Mouse (Mus musculus): ENCODE measurements around the gene Ugt1a9.

Ugt1a9 gene

DNA sequence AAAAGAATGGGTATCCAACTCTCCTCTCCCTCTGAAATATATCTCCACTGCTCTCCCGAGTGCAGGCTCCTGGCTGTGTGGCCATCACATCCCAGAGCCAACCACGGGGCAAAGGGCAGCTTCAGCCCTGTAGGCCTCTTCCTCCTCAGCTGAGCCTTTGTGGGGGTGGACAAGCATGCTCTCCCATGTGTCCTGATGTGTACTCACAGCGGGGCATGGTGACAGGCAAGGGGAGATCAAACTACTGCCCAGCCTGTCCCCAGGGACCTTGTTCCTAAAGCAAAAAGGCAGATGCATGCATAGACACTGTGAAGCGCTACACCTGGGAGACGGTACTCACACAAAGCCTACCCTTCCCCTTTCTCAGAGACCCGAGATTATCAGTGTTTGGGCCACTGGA lies 189.5 kb downstream of the Ugt1a9 start:
- DNase-seq (ENCODE audit: low spot score): no peak

DNA sequence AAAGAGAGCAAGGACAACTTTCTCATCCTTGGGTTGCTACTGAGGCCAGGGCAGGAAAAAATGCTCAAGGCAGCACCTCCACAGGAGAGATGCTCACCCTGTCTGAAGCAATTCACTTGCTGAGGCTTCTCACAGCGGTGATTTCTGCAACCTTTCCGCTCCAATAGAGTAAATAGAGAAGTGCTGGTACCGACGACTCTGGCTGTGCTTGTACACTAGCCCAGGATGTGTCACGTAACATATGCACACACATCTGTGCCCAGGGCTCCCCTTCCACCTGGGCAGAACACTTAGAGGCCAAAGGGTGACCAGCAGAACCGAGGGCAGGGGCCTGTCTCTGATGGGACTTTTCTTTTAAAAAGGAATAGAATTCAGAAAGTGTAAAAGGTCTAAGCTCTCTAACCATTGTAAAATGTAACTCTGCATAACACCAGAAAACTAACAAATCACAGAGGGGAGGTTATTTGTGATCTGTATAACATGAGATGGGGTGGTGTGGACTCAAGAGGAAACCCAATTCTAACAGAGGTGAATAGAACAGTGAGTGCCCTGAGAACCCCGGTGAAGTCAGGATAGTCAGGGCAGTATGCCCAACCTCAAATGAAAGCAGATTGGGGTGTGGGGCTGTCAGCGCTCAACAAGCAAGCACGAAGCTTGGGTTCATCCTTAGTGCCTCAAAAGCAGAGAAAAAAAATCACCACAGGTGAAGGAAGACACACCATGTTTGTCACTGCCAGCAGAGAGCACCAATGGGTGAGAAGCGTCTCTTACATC lies 190.2 kb downstream of the Ugt1a9 start:
- no peak for DNase-seq (ENCODE audit: low spot score)

DNA sequence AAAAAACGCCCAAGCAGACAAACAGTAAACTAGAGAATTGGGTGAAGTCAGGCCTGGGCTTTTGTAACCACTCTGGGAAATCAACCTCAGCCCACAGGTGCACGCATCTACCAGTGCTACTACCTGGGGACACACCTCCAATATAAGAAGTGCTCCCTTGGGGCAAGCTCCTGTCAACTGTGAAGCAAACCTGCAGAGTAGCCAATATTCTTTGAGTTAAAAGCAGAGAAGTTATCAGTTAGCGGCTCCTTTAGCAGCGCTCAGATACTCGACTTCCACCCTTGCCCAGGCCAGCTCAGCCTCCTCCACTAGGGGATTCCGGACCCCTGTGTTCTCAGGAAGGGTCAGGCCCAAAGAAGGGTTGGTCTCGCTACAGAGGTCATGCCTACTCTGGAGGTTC lies 191.1 kb downstream of the Ugt1a9 start:
- no peak for DNase-seq (ENCODE audit: low spot score)

DNA sequence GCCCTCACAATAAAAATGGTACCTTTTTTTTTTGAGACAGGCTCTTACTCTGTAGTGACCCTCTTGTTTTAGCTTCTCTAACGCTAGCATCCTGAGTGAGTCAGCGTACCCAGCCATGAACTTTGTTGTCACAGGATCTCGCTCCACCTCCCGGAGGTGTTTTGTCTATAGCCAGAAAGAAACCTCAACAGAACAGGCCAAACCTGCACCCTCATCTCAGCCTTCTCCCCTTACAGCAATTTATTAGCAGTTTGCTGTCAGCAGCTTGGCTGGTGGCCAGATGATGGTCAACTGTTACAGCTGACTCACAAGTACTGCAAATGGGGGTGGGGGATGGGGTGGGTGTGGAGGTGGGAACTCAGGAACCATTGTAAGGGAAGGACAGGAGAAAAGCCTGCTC lies 191.7 kb downstream of the Ugt1a9 start:
- no peak for DNase-seq (ENCODE audit: low spot score)

GRCm38 (mm10) chr1:88262961-88263360 lies 192.4 kb downstream of the Ugt1a9 start:
- no peak for DNase-seq (ENCODE audit: low spot score)

DNA sequence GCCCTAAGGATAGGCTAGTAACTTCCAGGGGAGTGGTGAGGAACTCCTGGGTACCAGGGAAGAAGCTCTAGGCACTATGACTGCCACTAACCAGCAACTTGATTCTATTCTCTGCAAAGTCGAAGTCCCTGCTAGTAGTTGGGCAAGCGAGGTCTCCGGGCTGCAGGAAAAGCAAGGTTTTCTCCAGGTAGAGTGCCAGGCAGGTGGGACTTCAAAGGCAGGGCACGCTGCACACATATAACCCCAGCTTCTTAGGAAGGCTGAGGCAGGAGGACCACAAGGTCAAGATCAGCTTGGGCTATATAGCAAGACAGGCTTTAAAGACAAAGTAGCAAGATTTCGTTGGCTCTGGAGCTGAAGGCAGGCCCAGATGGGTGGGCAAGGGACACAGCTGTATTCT lies 193.2 kb downstream of the Ugt1a9 start:
- DNase-seq (ENCODE audit: low spot score): no peak

- no peak for DNase-seq (ENCODE audit: low spot score)
Observed at GRCm38 (mm10) chr1:88264237-88264868, 193.8 kb downstream of the Ugt1a9 start.

DNA sequence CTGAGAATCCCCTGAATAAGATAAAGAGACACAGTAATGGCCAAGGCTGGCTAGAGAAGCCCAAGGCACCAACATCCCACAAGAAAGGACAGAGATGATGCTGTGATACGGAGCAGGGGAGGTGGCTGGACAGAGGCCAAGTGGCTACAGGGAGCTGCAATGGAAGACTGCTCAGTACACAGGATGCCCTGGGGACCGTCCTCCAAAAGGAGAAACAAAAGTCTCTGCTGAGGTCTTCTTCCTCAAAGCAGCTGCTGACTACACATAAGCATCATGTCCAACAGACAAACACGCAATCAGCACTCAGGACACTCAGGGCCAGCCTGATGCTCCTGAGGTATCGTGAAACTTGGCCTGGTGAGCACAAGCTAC lies 194.3 kb downstream of the Ugt1a9 start:
- no peak for DNase-seq (ENCODE audit: low spot score)

- no peak for DNase-seq (ENCODE audit: low spot score)
Observed at GRCm38 (mm10) chr1:88266123-88266522, 195.5 kb downstream of the Ugt1a9 start.

- no peak for DNase-seq (ENCODE audit: low spot score)
Observed at GRCm38 (mm10) chr1:88267489-88267888, 196.9 kb downstream of the Ugt1a9 start.

DNA sequence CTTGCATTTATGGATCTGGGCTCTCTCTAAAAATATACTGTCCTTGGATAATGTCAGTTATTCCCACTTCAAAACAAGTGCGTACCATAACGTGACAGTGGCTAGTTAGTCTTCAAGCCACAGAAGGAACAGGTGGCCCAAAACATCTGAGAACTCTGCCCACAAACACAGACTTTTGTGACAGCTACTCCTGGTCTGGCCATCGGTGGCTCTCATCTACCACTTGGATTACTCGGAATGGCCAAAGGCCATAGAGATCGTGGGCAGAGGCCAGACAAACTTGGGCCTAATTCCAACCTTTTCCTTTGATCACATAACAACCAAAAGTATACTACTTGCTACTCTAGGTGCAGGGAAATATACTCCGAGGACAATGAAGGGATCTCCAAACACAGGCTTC lies 197.5 kb downstream of the Ugt1a9 start:
- no peak for DNase-seq (ENCODE audit: low spot score)

All from ovary, postnatal 10 days (tissue).